Mouse (Mus musculus) C2C12 (cell line): ENCODE data around the gene Ubac2. TPM values are rescaled to one million over a fixed set of nuclear protein-coding genes. Genes with fewer than 3 reads are reported as not detected.

Source experiments
- H3K27me3 ChIP-seq: one replicate; pipeline ENCODE4 v1.6.1; 2011; ENCODE audit not compliant: control insufficient read depth, insufficient read depth, insufficient read length
- H3K36me3 ChIP-seq: one replicate; pipeline ENCODE4 v1.6.1; 2011; ENCODE audit not compliant: control insufficient read depth, insufficient read depth
- H3K4me3 ChIP-seq: one replicate; pipeline ENCODE4 v1.5.1; 2011; ENCODE audit warnings: mild to moderate bottlenecking, control low read depth; ENCODE audit not compliant: poor library complexity, insufficient read depth, severe bottlenecking
- H3K79me2 ChIP-seq: one replicate; pipeline ENCODE4 v1.6.1; 2011; ENCODE audit not compliant: control insufficient read depth, insufficient read depth
- H3K79me3 ChIP-seq: one replicate; pipeline ENCODE4 v1.6.1; 2011; ENCODE audit warnings: low read depth, control low read depth
- H3ac ChIP-seq: one replicate; pipeline ENCODE3; 2011; ENCODE audit warnings: low read depth; ENCODE audit not compliant: control insufficient read depth, insufficient read length
- CEBPB ChIP-seq: IDR thresholded peaks from one replicate; pipeline ENCODE4 v1.6.1; 2011; ENCODE audit warnings: low read depth, mild to moderate bottlenecking, control low read depth, moderate library complexity
- CTCF ChIP-seq: IDR thresholded peaks from one replicate; pipeline ENCODE4 v1.5.1; 2011; ENCODE audit not compliant: control insufficient read depth, insufficient read depth, insufficient read length
- FOSL1 ChIP-seq: IDR thresholded peaks from one replicate; pipeline ENCODE4 v1.8.0; 2011; ENCODE audit warnings: mild to moderate bottlenecking, low read length; ENCODE audit not compliant: poor library complexity, insufficient read depth, severe bottlenecking
- MAX ChIP-seq: IDR thresholded peaks from one replicate; pipeline ENCODE4 v1.6.1; 2011; ENCODE audit warnings: mild to moderate bottlenecking, control low read depth
- MYOD1 ChIP-seq: IDR thresholded peaks from one replicate; pipeline ENCODE4 v1.6.1; 2011; ENCODE audit warnings: low read depth; ENCODE audit not compliant: control insufficient read depth, insufficient read length
- MYOG ChIP-seq: IDR thresholded peaks from one replicate; pipeline ENCODE4 v1.6.1; 2011; ENCODE audit not compliant: control insufficient read depth, insufficient read length; ENCODE audit errors: extremely low read depth
- USF1 ChIP-seq: IDR thresholded peaks from one replicate; pipeline ENCODE4 v1.6.1; 2011; ENCODE audit warnings: low read depth, mild to moderate bottlenecking, control low read depth, moderate library complexity
- polyA plus RNA-seq: library from polyadenylated mRNA; unstranded; fragments of >200 nt; fragmentation: generic; extraction: Trizol; gene quantifications from one replicate; pipeline ENCODE4 v1.2.1, GENCODE M21; 2012; ENCODE audit warnings: missing spikeins

Ubac2 gene
- polyA plus RNA-seq, 1 experiment, result 37.8 TPM

DNA sequence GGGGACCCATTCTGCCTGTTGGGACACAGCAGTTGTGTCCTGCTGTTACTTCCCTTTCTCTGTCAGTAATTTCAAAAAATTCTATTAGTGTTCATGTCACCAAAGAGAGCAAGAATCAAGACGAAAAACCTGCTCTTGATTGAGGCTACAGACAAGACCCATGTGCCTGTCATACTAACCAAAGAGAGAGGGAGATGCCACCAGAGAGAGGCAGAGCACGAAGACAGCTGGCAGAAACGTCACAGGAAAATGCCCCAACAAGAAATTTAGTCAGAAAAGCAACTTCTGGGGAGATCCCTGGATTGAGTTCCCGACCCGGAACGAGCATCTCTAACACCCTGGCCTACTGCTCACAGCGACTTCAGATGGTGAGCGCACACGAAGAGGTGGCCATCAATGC, 170.4 kb downstream of the Ubac2 start:
- TF ChIP-seq MAX, result no peak
- TF ChIP-seq CTCF, result no peak
- Histone ChIP-seq H3K27me3 (peaks cover 4% of the 10 kb centered on the region), H3K79me2 (no peaks in the 10 kb centered on the region), H3K36me3 (no peaks in the 10 kb centered on the region), H3K79me3 (no peaks in the 10 kb centered on the region), H3ac (no peak overlapping the region), H3K4me3 (no peak overlapping the region)

DNA sequence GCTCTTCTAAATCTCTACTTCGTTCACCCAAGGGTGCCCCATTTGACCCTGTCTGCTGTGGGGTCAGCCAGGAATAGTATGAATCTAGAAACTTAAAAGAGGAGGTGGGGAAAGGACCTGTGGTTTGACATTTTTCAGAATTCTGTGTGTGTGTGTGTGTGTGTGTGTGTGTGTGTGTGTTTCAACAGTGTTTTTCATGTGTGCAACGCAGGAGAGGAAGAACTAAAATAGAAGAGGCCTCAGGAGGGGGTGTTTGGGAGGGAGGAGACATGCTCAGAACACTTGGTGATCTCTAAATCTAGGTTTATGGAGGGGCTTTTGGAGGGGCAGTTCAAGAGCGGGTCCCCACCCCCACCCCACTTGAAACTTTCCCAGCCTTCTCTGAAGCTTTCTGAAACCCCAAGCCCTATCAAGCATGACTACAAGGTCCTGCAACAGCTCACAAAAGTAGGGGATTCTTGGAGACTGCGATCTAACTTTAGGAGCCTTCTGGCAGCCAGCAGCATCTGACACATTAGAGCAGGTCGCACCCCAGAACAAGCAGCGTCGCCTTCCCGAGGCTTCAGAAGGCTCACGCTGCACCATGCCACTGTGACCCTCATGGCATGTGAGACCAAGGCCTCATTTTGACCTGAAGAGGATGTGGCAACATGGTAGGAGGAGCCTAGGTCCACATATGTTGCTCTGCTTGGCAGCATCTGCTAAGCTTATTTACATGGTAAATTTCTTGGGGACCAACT, 174.6 kb downstream of the Ubac2 start:
- Histone ChIP-seq H3K79me2 (no peaks in the 10 kb centered on the region), H3ac (no peak overlapping the region), H3K4me3 (no peak overlapping the region), H3K79me3 (no peaks in the 10 kb centered on the region), H3K27me3 (peaks cover under 1% of the 10 kb centered on the region), H3K36me3 (no peaks in the 10 kb centered on the region)
- TF ChIP-seq CEBPB (no peak), MYOG (no peak), MAX (no peak), FOSL1 (no peak), CTCF (no peak), MYOD1 (no peak), USF1 (no peak)

DNA sequence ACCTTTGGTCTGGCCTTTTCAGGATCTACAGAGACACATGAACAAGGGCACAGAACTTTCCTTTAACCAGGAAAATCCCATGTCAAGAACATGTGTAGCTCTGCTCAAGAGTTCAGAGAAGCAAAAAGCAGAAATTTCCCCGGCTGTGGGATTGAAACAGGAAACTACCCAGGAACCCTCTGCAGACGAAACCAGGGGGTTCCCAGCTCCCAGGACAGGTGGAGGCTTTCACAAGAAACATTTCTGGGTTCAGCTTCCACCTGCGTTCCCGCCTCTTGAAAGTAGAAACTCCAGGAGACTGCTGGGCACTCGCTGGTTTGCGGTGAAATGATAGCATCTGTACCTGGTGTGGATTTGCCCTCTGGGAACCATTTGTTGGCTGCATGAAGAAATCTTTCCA, 178.5 kb downstream of the Ubac2 start:
- Histone ChIP-seq H3ac (no peak overlapping the region), H3K4me3 (no peak overlapping the region), H3K27me3 (no peaks in the 10 kb centered on the region), H3K79me3 (no peaks in the 10 kb centered on the region), H3K79me2 (no peaks in the 10 kb centered on the region), H3K36me3 (no peaks in the 10 kb centered on the region)
- TF ChIP-seq FOSL1 (no peak), CTCF (no peak), MYOG (no peak), MYOD1 (no peak), USF1 (no peak), MAX (no peak), CEBPB (no peak)

DNA sequence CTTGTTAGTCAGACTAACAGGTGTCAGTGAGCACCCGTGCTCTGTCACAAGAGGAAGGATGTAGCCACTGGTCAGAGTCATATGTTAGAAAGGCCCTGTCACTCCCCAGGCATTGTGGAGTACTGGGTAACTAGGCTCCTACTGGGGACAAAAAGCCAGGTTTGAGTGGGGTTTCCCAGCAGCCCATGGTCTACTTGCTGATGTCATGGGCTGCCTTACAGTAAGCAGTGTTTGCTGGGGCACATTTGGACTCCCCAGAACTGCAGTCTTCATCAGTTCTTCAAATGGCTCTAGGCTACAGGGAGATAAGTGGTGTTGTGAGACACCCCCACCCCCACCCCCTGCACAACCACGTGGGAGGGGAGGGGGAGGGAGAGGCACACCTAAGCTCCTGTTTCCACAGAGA, 179.5 kb downstream of the Ubac2 start:
- Histone ChIP-seq H3K4me3 (no peak overlapping the region), H3ac (no peak overlapping the region), H3K27me3 (no peaks in the 10 kb centered on the region), H3K36me3 (no peaks in the 10 kb centered on the region), H3K79me3 (no peaks in the 10 kb centered on the region), H3K79me2 (no peaks in the 10 kb centered on the region)
- TF ChIP-seq MYOD1 (no peak), CTCF (no peak), FOSL1 (no peak), CEBPB (no peak), MYOG (no peak), USF1 (no peak), MAX (no peak)

DNA sequence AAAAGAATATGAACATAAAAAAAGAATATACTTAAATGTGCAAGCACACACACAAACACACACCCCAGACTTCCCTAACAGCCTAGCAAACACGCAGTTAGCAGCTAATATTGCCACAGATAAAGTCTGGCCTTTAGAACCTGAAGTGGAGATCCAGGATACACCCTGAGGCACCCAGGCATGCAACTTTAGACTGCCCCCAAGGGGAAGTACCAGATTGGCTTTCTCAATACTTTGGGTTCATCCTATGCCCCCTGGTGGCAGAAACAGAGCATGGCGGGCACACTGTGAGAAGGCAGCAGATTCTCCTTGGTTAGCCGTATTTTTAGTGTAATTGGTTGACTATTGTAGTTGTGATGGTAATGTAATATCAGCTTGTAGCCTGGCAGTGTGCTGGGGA, 182.2 kb downstream of the Ubac2 start:
- Histone ChIP-seq H3K4me3 (no peak overlapping the region), H3ac (no peak overlapping the region), H3K79me2 (no peaks in the 10 kb centered on the region), H3K36me3 (no peaks in the 10 kb centered on the region), H3K79me3 (no peaks in the 10 kb centered on the region), H3K27me3 (no peaks in the 10 kb centered on the region)
- peak; percentile 85 for TF ChIP-seq CTCF
- no peak for TF ChIP-seq CEBPB

DNA sequence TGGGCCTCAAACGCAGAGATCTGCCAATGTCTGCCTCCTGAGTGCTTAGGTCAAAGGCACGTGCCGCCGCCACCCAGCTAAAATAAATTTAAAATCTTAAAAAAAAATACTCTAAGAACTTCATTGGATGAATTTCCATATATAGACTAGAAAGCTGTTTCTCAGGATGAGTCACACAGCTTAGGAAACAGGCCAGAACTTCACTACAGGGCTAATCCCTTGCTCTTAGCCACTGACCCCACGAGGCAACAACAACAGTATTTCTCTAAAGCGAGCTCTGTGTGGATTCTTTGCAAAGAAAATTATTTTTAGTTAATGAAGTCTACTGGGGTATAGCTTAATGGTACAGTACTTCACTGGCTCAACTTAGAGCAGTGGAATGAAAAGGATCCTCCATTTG, 183.0 kb downstream of the Ubac2 start:
- Histone ChIP-seq H3K27me3 (no peaks in the 10 kb centered on the region), H3K79me2 (no peaks in the 10 kb centered on the region), H3ac (no peak overlapping the region), H3K36me3 (no peaks in the 10 kb centered on the region), H3K79me3 (no peaks in the 10 kb centered on the region), H3K4me3 (no peak overlapping the region)
- TF ChIP-seq MAX, result no peak
- TF ChIP-seq MYOD1, result no peak
- TF ChIP-seq CEBPB, result no peak
- TF ChIP-seq CTCF, result no peak
- TF ChIP-seq MYOG, result no peak
- no peak for TF ChIP-seq USF1
- no peak for TF ChIP-seq FOSL1
